In the genomic region with DNA sequence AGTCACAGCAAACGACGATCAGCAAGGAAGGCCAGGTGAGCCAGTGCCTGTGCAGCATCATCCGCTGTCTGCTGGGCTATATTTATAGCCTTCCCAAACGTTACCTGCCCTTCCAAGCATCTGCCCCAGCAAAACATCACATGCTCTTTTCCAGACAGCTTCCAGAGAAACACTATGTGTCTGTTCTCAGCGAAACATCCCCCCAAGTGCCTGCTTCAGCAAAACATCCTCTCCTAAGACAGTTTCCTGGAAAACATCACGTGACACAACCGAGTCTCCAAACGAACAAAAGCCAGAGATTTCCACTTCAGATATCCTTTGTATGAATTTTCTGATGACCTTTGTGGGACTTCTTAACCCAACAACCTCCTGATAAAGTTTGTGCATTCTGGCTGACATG, we compare ENCODE assay signal across 14 mouse cellular contexts.
"Had no signal": no experiment of that assay in that cellular context is flagged by ENCODE, and none has a peak within 500 bp of the region (broad histone marks: within the 10 kb centered on the region; RNA-seq: fewer than 3 reads in every experiment).

No protein-coding gene starts in this region.

- DNase-seq: kidney, adult 11 months; kidney, postnatal 25 days; layer of hippocampus, adult 9-11 months; layer of hippocampus, postnatal 36 days; liver; retina, postnatal 1 day; thymus, postnatal 36 days had no signal

- H3K9me3 ChIP-seq: limb, embryonic 12.5 days; lung, embryonic 15.5 days; megakaryocyte, embryonic 14.5 days; neural tube, embryonic 13.5 days had no signal

- ATAC-seq: midbrain, embryonic 16.5 days had no signal

- H3K4me2 ChIP-seq: limb, embryonic 12.5 days; lung, embryonic 15.5 days; midbrain, embryonic 11.5 days; neural tube, embryonic 13.5 days had no signal

- H3K4me1 ChIP-seq: limb, embryonic 12.5 days; lung, embryonic 15.5 days; neural tube, embryonic 13.5 days had no signal

- H3K27me3 ChIP-seq: limb, embryonic 12.5 days; lung, embryonic 15.5 days; megakaryocyte, embryonic 14.5 days; neural tube, embryonic 13.5 days had no signal

- H3K4me3 ChIP-seq: limb, embryonic 12.5 days; lung, embryonic 15.5 days; megakaryocyte, embryonic 14.5 days; neural tube, embryonic 13.5 days had no signal

- H3K27ac ChIP-seq: limb, embryonic 12.5 days; lung, embryonic 15.5 days; macrophage; neural tube, embryonic 13.5 days had no signal

- H3K9ac ChIP-seq: limb, embryonic 12.5 days; lung, embryonic 15.5 days; neural tube, embryonic 13.5 days had no signal

- H3K36me3 ChIP-seq: limb, embryonic 12.5 days; lung, embryonic 15.5 days; neural tube, embryonic 13.5 days had no signal
